Mouse (Mus musculus) neural tube, embryonic 14.5 days (tissue): ENCODE data around the gene Slc35c1. TPM values are rescaled to one million over a fixed set of nuclear protein-coding genes. Genes with fewer than 3 reads are reported as not detected.
"Not testable (repeated sequence)": the region's sequence is repeated elsewhere in the genome, so short reads cannot be mapped to it uniquely, and the experiment has no call there.

ENCODE experiments used
- ATAC-seq: fragments of 200-750 bp; cut with Nextera tagmentation; 2 replicates; pipeline ENCODE4 v1.8.0; 2017; ENCODE audit warnings: low read depth, mild to moderate bottlenecking, moderate TSS enrichment, moderate library complexity
- H3K27ac ChIP-seq: fragments of 300-500 bp; sonication (generic); 2 replicates; pipeline ENCODE4 v1.5.1; 2014; ENCODE audit warnings: low read depth, mild to moderate bottlenecking, control low read depth, low read length, moderate library complexity, mixed read lengths
- H3K27me3 ChIP-seq: fragments of 300-500 bp; sonication (generic); 2 replicates; pipeline ENCODE4 v1.6.1; 2014; ENCODE audit warnings: low read length; ENCODE audit not compliant: control insufficient read depth, insufficient read depth
- H3K36me3 ChIP-seq: fragments of 300-500 bp; sonication (generic); 2 replicates; pipeline ENCODE4 v1.6.1; 2014; ENCODE audit warnings: low read length, mixed read lengths; ENCODE audit not compliant: control insufficient read depth, insufficient read depth
- H3K4me1 ChIP-seq: fragments of 300-500 bp; sonication (generic); 2 replicates; pipeline ENCODE4 v1.6.1; 2014; ENCODE audit warnings: low read length; ENCODE audit not compliant: control insufficient read depth, insufficient read depth
- H3K4me2 ChIP-seq: fragments of 300-500 bp; sonication (generic); 2 replicates; pipeline ENCODE4 v1.6.1; 2014; ENCODE audit warnings: mild to moderate bottlenecking, low read depth, low read length, control low read depth
- H3K4me3 ChIP-seq: fragments of 300-500 bp; sonication (generic); 2 replicates; pipeline ENCODE4 v1.5.1; 2014; ENCODE audit warnings: low read depth, low read length, control low read depth, mixed read lengths
- H3K9ac ChIP-seq: fragments of 300-500 bp; sonication (generic); replicated peaks from 2 replicates; pipeline ENCODE4 v1.6.1; 2014; ENCODE audit warnings: low read depth, mild to moderate bottlenecking, control low read depth, low read length, mixed read lengths
- H3K9me3 ChIP-seq: fragments of 300-500 bp; sonication (generic); 2 replicates; pipeline ENCODE4 v1.6.1; 2016; ENCODE audit warnings: low read length; ENCODE audit not compliant: control insufficient read depth
- WGBS: fragments of 180-500 bp; shearing (Covaris S2); extraction: QIAGEN DNeasy Blood & Tissue Kit; methylation state at CpG from one replicate; pipeline ENCODE4 v1.1.7; 2014; 5-methylcytosine and 5-hydroxymethylcytosine counted together
- polyA plus RNA-seq: library from polyadenylated mRNA; unstranded; fragments of >200 nt; fragmentation: Nextera tagmentation; extraction: Ambion mirVana; gene quantifications from 2 replicates; pipeline ENCODE4 v1.2.1, GENCODE M21; 2014

Slc35c1 gene
- polyA plus RNA-seq, 1 experiment from 2014 or later, result 15.5 TPM

GRCm38 (mm10) chr2:92483505-92483904 is 23.2 kb upstream of the Slc35c1 start:
- WGBS, result 42% methylated on average over 5 of the region's 5 CpGs
- Histone ChIP-seq H3K4me3 (no peak overlapping the region), H3K36me3 (no peaks in the 10 kb centered on the region), H3K27ac (no peak overlapping the region), H3K4me1 (0 out of 2 replicates have a peak, but pooled peaks cover 6% of the 10 kb centered on the region), H3K4me2 (no peak overlapping the region), H3K9ac (no peak overlapping the region), H3K27me3 (peaks cover 5% of the 10 kb centered on the region), H3K9me3 (no peaks in the 10 kb centered on the region)
- ATAC-seq, result no peak

GRCm38 (mm10) chr2:92482551-92482950 is 22.2 kb upstream of the Slc35c1 start:
- Histone ChIP-seq H3K9ac (no peak overlapping the region), H3K27ac (no peak overlapping the region), H3K36me3 (no peaks in the 10 kb centered on the region), H3K27me3 (peaks cover 5% of the 10 kb centered on the region), H3K9me3 (no peaks in the 10 kb centered on the region), H3K4me2 (no peak overlapping the region), H3K4me1 (0 out of 2 replicates have a peak, but pooled peaks cover 6% of the 10 kb centered on the region), H3K4me3 (no peak overlapping the region)
- no peak for ATAC-seq
- 61% methylated on average over 1 of the region's 1 CpGs for WGBS

- no peak overlapping the region for H3K4me2 ChIP-seq
- H3K9ac ChIP-seq, result no peak overlapping the region
- H3K27me3 ChIP-seq, result no peaks in the 10 kb centered on the region; the same call in 1 of the 2 replicates
- no peaks in the 10 kb centered on the region for H3K9me3 ChIP-seq
- H3K4me3 ChIP-seq, result no peak overlapping the region
- no peaks in the 10 kb centered on the region for H3K4me1 ChIP-seq
- H3K36me3 ChIP-seq, result no peaks in the 10 kb centered on the region
- H3K27ac ChIP-seq, result no peak overlapping the region
- WGBS, result 92% methylated on average over 4 of the region's 4 CpGs
- ATAC-seq, result no peak
Observed at GRCm38 (mm10) chr2:92478313-92478688, 18.0 kb upstream of the Slc35c1 start.

- no peaks in the 10 kb centered on the region for H3K4me1 ChIP-seq
- H3K27ac ChIP-seq, result no peak overlapping the region
- 73% methylated on average over 12 of the region's 12 CpGs for WGBS
- H3K36me3 ChIP-seq, result no peaks in the 10 kb centered on the region
- no peak overlapping the region for H3K9ac ChIP-seq
- H3K4me2 ChIP-seq, result no peak overlapping the region
- no peaks in the 10 kb centered on the region for H3K27me3 ChIP-seq
- no peak overlapping the region for H3K4me3 ChIP-seq
- H3K9me3 ChIP-seq, result no peaks in the 10 kb centered on the region
- ATAC-seq, result no peak
Observed at GRCm38 (mm10) chr2:92477672-92478312, 17.5 kb upstream of the Slc35c1 start.

- not testable (repeated sequence) for H3K4me2 ChIP-seq, H3K9me3 ChIP-seq, H3K27me3 ChIP-seq, H3K36me3 ChIP-seq, H3K4me1 ChIP-seq, H3K9ac ChIP-seq, ATAC-seq, H3K4me3 ChIP-seq, H3K27ac ChIP-seq
- WGBS, result 90% methylated on average over 7 of the region's 7 CpGs
Observed at GRCm38 (mm10) chr2:92476580-92476979, 16.2 kb upstream of the Slc35c1 start.

DNA sequence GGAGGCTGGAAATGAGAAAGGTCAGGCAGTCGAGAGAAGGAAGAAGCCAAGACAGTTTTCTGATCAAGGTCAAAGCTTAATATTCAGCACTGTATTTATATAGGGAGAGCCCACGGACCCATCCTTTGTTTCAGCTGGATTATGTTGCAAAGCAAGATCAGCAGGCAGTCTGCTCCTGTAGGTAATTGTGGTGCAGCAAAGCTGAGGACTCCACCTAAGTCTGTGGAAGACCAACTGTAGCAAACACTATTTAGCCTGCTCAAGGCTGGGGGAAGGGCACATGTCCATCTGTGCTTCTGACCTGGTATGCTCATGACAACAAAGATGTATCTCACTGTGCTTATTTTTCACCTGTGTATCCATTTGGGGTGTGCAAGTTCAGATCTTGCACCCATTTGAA is 15.4 kb upstream of the Slc35c1 start:
- Histone ChIP-seq H3K27ac (no peak overlapping the region), H3K36me3 (no peaks in the 10 kb centered on the region), H3K27me3 (no peaks in the 10 kb centered on the region), H3K9ac (no peak overlapping the region), H3K4me3 (no peak overlapping the region), H3K4me1 (no peaks in the 10 kb centered on the region), H3K9me3 (no peaks in the 10 kb centered on the region), H3K4me2 (no peak overlapping the region)
- 72% methylated on average over 2 of the region's 2 CpGs for WGBS
- ATAC-seq, result no peak

DNA sequence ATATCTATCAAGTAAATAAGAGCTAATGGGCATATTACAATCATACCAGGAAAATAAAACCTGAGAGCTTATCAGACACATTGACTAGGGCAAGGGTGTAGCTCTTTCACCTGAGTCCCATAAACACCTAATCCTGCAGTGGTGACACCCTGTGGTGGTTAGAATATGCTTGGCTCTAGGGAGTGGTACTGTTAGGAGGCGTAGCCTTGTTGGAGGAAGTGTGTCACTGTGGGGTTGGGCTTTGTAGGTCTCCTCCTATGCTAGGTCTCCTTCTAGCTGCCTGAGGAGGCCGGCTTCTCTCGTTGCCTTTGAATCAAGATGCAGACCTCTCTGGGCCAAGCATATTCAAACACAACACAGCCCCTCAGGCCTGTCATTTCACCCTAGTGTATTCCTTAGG is 14.6 kb upstream of the Slc35c1 start:
- no peak overlapping the region for H3K27ac ChIP-seq
- H3K9ac ChIP-seq, result no peak overlapping the region
- no peaks in the 10 kb centered on the region for H3K4me1 ChIP-seq
- no peak for ATAC-seq
- no peak overlapping the region for H3K4me3 ChIP-seq
- no peaks in the 10 kb centered on the region for H3K36me3 ChIP-seq
- no peaks in the 10 kb centered on the region for H3K27me3 ChIP-seq
- 86% methylated on average over 3 of the region's 3 CpGs for WGBS
- H3K9me3 ChIP-seq, result no peaks in the 10 kb centered on the region
- H3K4me2 ChIP-seq, result no peak overlapping the region

GRCm38 (mm10) chr2:92471886-92472670 is 11.7 kb upstream of the Slc35c1 start:
- H3K4me1 ChIP-seq, result no peaks in the 10 kb centered on the region
- H3K9me3 ChIP-seq, result no peaks in the 10 kb centered on the region
- no peak overlapping the region for H3K27ac ChIP-seq
- no peaks in the 10 kb centered on the region for H3K36me3 ChIP-seq
- WGBS, result 88% methylated on average over 12 of the region's 12 CpGs
- no peak for ATAC-seq
- H3K4me2 ChIP-seq, result no peak overlapping the region
- no peak overlapping the region for H3K9ac ChIP-seq
- no peak overlapping the region for H3K4me3 ChIP-seq
- no peaks in the 10 kb centered on the region for H3K27me3 ChIP-seq

DNA sequence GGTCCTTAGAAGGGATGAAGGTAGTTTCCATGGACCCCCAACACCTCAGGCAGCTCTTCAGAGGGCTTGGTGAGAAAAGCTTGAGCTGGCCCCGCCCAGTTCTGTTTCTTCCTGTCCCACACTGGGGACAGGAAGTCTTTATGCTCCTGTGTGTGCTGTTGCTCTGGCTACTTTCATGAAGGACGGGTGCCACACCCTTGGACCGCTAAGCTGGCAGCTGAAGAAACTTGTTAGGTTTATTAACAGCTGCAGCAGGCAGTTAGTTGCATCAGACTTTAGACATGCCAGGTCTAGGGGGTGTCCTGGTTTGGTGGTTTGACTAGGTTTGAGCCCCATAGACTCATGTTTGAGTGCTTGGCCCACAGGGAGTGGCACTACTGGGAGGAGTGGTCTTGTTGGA is 4.4 kb upstream of the Slc35c1 start:
- H3K9ac ChIP-seq, result no peak overlapping the region
- no peak overlapping the region for H3K4me2 ChIP-seq
- 0 out of 2 replicates have a peak, but pooled peaks cover 3% of the 10 kb centered on the region for H3K4me1 ChIP-seq
- H3K27ac ChIP-seq, result no peak overlapping the region
- no peaks in the 10 kb centered on the region for H3K9me3 ChIP-seq
- H3K36me3 ChIP-seq, result no peaks in the 10 kb centered on the region
- no peak overlapping the region for H3K4me3 ChIP-seq
- WGBS, result 81% methylated on average over 3 of the region's 3 CpGs
- no peaks in the 10 kb centered on the region for H3K27me3 ChIP-seq
- ATAC-seq, result no peak
